Mouse (Mus musculus) cortical plate, adult 2 months (tissue): ENCODE measurements at regions not wholly inside any gene's neighbourhood (a gene's known extent, or its start where the extent isn't known, plus 50 kb on each side); places are given as distances from the start of the nearest gene placed in this dataset.

Experiments used
- H3K27ac ChIP-seq: fragments of 200-500 bp; 2 replicates; pipeline ENCODE4 v1.5.1; 2012; ENCODE audit warnings: low read length, control low read depth, inconsistent platforms; ENCODE audit not compliant: insufficient read depth
- H3K4me1 ChIP-seq: fragments of 200-500 bp; 2 replicates; pipeline ENCODE4 v1.6.1; 2011; ENCODE audit warnings: low read length; ENCODE audit not compliant: control insufficient read depth, insufficient read depth
- H3K4me3 ChIP-seq: fragments of 200-500 bp; 2 replicates; pipeline ENCODE4 v1.5.1; 2011; ENCODE audit warnings: mild to moderate bottlenecking, low read length, control low read depth; ENCODE audit not compliant: insufficient read depth
- CTCF ChIP-seq: fragments of 200-500 bp; IDR thresholded peaks from 2 replicates; pipeline ENCODE4 v1.5.1; 2011; ENCODE audit warnings: mild to moderate bottlenecking, control low read depth, low read length; ENCODE audit not compliant: insufficient read depth; ENCODE audit errors: extremely low read depth
- POLR2A ChIP-seq: fragments of 200-500 bp; IDR thresholded peaks from 2 replicates; pipeline ENCODE4 v1.6.1; 2011; ENCODE audit warnings: mild to moderate bottlenecking, low read length, control low read depth; ENCODE audit not compliant: insufficient read depth; ENCODE audit errors: extremely low read depth

DNA sequence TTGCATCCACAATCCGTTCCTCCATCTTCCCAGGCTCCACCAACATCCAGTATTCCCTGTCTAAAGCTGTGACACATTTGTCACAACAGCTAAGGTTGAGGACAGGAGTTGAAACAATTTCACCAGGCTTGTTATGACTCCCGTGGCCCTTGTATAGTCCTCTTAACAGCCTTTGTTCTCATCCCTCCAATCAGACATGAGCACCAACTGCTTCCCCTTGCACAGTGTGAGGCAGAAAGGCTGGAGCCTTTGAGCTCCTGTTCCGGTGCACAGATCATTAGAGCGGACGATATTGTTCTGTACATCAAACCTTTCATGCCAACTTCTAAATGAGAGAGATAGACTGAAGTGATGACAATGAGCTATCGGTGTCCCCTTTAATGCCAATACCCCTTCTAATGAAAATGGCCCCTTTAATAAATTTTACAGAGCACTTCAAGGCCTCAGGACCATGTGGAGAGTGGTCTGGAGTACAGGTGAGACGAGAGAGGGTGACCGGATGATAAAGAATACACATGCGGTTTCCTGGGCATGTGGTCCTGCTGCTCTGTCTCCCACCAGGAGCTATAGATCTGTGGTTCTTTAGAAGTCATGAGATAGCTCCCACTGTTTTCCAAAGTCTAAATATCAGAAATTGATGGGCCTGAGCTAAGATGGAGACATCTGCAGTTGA lies 161.8 kb upstream of the Tmco5 start:
- no peaks in the 10 kb centered on the region for H3K4me1 ChIP-seq
- H3K4me3 ChIP-seq, result no peak overlapping the region
- no peak for TF ChIP-seq POLR2A
- no peak for TF ChIP-seq CTCF

DNA sequence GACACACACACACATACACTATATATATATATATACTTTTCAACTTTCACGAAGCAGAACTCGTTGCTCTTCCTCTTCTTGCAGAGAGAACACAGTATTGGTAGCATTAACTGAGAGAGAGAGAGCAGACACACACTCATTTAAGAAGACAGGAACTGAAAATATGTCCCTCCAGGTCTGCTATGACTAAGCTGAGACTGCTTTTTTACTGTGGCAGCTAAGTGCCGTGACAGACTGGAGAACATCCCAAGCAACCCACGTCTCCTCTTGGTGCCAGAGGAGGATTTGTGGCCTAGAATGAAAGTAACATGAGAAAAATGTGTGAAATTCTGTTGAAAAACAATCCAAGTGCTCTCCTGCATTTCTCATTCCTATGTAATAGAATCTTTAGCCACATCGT lies 159.9 kb upstream of the Tmco5 start:
- Histone ChIP-seq H3K4me3 (no peak overlapping the region), H3K4me1 (no peaks in the 10 kb centered on the region), H3K27ac (no peak overlapping the region)
- TF ChIP-seq CTCF (no peak), POLR2A (no peak)

More for the DNA sequence above, 161.8 kb upstream of the Tmco5 start:
- H3K27ac ChIP-seq, result no peak overlapping the region

DNA sequence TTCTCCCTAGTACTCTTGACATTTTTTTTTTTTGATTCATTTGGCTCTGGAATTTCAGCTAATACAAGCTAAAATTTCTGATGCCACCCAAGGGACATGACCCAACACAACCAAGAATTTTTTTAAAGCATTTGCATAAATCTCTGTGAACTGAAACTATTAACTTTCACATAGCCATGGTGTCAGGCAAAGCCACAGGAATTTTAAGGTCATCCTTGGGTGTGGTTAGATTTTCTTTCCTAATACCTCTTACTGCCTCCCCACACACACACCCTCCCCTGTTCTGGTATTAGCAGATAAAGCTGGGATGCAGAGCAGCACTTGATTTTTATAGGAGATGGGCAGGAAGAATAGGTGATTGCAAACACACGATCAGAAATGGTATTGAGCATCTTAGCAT lies 150.9 kb upstream of the Tmco5 start:
- no peaks in the 10 kb centered on the region for H3K4me1 ChIP-seq
- TF ChIP-seq CTCF (no peak), POLR2A (no peak)
- H3K4me3 ChIP-seq, result no peak overlapping the region
- H3K27ac ChIP-seq, result no peak overlapping the region

DNA sequence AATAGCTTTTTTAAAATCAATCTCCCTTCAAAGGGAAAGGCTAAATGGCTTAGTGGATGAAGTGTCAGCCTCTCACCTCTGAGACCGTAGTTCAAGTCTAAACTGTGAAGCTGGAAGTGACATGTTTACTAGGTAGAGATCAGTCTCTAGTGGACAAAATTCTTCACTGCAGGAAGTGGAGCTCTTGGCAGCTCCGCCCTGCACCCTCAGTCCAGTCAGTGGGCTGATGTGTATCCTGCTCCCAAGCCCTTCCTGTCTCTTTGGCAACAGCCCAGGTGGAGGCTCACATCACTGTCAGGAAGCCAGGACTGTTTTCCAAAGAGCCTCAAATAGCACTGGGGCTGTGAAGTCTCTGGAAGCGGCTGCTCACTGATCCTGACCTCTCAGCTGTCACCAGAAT lies 142.8 kb upstream of the Tmco5 start:
- Histone ChIP-seq H3K4me3 (no peak overlapping the region), H3K27ac (no peak overlapping the region), H3K4me1 (no peaks in the 10 kb centered on the region)
- TF ChIP-seq CTCF (peak; percentile 45), POLR2A (no peak)

DNA sequence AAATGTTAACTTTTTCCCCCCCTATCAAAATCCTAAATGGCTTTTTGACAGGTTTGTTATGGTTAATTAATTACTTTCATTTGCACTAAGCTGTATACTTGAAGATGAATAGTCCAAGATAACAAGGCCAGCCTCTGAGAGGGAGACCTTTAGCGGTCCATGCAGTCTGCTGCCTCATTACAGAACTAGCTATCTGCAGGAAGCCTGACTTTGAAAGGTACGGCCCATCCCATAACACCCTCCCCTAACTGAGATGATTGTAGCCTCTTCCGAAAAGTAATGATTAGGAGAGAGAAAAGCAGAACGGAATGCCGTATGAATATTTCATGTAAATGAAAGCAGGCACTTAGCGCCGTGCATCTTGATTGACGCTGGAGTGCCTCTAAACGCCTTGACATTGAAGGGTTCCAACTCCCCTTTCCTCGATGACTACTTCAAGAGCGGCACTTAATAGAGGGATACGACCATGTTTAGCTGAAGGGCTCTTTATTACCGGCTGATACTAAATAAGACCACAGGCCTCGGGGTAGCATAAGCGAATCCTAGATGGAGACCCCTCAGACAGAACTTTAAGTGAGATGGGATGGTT lies 109.9 kb upstream of the Tmco5 start:
- no peak overlapping the region for H3K4me3 ChIP-seq
- TF ChIP-seq CTCF (no peak), POLR2A (no peak)
- H3K27ac ChIP-seq, result no peak overlapping the region
- no peaks in the 10 kb centered on the region for H3K4me1 ChIP-seq

DNA sequence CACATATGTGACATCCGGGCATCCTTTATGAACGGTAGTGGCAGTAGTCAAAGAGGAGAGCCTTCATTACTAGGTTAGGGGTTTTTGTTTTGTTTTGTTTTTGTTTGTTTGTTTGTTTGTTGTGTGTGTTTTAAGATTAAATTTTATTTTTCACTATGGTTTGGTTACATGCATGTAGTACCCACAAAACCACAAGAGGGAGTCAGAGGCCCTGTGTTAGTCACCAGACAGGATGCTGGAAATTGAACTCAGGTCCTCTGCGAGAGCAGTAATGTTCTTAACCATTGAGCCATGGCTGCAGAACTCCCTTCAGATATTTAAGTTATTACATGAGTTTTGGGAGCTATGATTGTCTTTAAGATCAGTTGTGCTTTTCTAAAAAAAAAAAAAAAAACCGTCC lies 109.3 kb upstream of the Tmco5 start:
- no peak overlapping the region for H3K27ac ChIP-seq

DNA sequence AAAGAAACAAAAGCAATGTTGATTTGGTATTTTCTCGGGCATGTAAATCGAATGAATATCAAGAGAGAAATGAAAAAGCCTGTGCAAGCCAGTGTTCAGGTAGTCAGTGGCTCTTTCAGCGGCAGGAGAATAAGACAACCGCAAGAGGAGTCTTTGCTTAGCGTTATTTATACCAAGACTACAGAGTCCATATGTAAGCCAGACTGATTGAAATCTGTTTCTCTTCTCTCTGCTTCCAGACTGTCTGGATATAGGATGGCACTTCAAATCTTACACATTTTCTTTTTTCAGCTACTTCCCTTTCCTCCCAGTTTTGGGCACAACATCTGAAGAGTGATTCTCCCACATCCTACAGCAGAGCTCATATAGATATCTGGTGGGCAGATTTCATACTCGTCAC lies 105.9 kb upstream of the Tmco5 start:
- no peak overlapping the region for H3K4me3 ChIP-seq
- no peak overlapping the region for H3K27ac ChIP-seq
- TF ChIP-seq POLR2A, result no peak
- no peak for TF ChIP-seq CTCF
- H3K4me1 ChIP-seq, result no peaks in the 10 kb centered on the region

More for the DNA sequence above, 109.3 kb upstream of the Tmco5 start:
- TF ChIP-seq CTCF, result 0 out of 2 replicates have a peak, but pooled peaks have one; percentile 19
- TF ChIP-seq POLR2A, result no peak
- H3K4me3 ChIP-seq, result no peak overlapping the region
- H3K4me1 ChIP-seq, result no peaks in the 10 kb centered on the region

DNA sequence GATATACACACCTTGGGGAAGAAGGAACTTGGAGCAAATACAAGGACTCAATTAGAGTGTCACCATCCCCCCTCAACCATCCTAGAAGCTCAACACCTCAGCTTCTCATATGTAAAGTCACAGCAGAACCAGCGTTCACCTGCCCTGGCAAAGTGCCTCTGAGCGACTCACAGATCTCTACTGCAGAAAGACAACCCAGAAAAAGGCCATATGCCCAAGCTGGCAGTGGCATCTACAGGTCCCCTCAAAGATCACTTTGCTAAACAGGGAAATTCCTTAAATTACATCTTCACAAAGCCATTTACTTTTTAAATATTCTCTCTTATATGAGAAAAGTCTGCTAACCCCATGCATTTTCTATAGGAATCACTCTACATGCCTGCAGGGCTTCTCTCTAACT lies 78.3 kb upstream of the Tmco5 start:
- no peak overlapping the region for H3K4me3 ChIP-seq
- H3K4me1 ChIP-seq, result no peaks in the 10 kb centered on the region
- TF ChIP-seq POLR2A (no peak), CTCF (no peak)
- H3K27ac ChIP-seq, result no peak overlapping the region

DNA sequence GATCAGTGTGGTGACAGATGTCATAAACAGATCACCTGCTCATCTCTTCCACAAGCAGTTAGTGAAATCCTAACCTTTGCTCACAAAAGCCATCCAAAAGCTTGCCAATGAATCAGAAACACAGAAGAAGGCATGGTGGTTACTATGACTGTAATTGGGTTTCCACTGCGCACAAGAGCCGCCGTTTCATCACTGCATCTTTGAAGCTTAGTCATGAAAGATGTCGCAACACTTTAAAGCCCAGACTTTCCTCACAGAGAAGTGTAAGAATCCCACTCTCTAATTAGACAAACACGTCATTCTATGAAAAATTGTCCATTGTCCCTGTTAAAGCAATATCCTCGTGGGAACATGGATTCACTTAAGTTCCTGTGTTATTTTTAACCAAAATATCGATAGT lies 76.9 kb upstream of the Tmco5 start:
- no peak for TF ChIP-seq POLR2A
- TF ChIP-seq CTCF, result no peak
- Histone ChIP-seq H3K4me3 (no peak overlapping the region), H3K4me1 (no peaks in the 10 kb centered on the region), H3K27ac (no peak overlapping the region)

DNA sequence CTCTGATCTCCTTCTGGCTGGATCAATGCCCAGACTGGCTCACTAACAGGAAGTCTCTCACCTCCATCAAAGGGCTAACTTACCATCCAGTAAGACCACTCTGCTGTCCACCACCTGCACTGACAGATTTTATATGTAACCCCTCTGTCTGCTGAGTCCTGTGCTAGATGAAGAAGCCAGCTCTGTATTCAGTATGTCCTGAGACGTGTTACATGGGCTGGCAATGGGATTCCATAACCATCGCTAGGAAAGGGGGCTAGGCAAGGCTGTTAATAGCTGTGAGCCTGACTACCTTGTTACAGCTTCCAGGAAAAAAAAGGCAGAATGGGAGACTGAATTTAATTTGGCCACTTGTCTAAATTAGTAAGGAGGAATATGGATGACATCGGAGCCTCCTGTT lies 71.3 kb upstream of the Tmco5 start:
- no peak overlapping the region for H3K4me3 ChIP-seq
- TF ChIP-seq CTCF (no peak), POLR2A (no peak)
- no peaks in the 10 kb centered on the region for H3K4me1 ChIP-seq
- no peak overlapping the region for H3K27ac ChIP-seq

DNA sequence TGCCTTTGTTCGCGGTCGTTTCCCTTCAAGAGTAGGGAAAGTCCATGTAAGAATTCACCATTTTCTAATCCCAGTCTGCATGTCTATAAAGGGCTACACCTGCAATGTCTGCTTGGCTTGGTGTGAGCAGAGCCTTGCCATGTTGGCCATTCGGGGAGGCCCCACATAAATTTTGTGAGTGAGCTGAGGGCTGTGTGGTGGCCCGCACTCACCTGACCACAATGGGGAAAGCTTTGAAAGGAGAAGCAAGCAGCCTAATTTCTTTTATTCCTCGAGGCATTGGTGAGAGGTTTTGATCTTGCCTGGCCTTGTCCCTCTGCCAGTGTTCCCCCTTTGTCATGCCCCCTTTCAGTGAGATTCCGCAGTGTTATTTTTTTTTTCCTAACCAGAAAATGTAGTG lies 70.9 kb upstream of the Tmco5 start:
- H3K27ac ChIP-seq, result no peak overlapping the region
- TF ChIP-seq CTCF, result no peak
- TF ChIP-seq POLR2A, result no peak
- H3K4me1 ChIP-seq, result no peaks in the 10 kb centered on the region
- no peak overlapping the region for H3K4me3 ChIP-seq
